Mouse (Mus musculus) midbrain, embryonic 13.5 days (tissue): ENCODE results near the gene Padi2. TPM values are rescaled to one million over a fixed set of nuclear protein-coding genes. Genes with fewer than 3 reads are reported as not detected.

Experiments
- ATAC-seq: fragments of 200-750 bp; cut with Nextera tagmentation; 2 replicates; pipeline ENCODE4 v1.8.0; 2017; ENCODE audit warnings: mild to moderate bottlenecking, moderate TSS enrichment, moderate library complexity
- H3K27ac ChIP-seq: fragments of 300-500 bp; sonication (generic); 2 replicates; pipeline ENCODE4 v1.5.1; 2015; ENCODE audit warnings: inconsistent platforms, mild to moderate bottlenecking, moderate library complexity
- H3K27me3 ChIP-seq: fragments of 300-500 bp; sonication (generic); 2 replicates; pipeline ENCODE4 v1.6.1; 2015; ENCODE audit warnings: mild to moderate bottlenecking, inconsistent platforms
- H3K36me3 ChIP-seq: fragments of 300-500 bp; sonication (generic); 2 replicates; pipeline ENCODE4 v1.6.1; 2015; ENCODE audit warnings: mild to moderate bottlenecking, inconsistent platforms
- H3K4me1 ChIP-seq: fragments of 300-500 bp; sonication (generic); replicated peaks from 2 replicates; pipeline ENCODE4 v1.6.1; 2015; ENCODE audit warnings: inconsistent platforms
- H3K4me2 ChIP-seq: fragments of 300-500 bp; sonication (generic); replicated peaks from 2 replicates; pipeline ENCODE4 v1.6.1; 2015; ENCODE audit warnings: moderate library complexity, mild to moderate bottlenecking, inconsistent platforms
- H3K4me3 ChIP-seq: fragments of 300-500 bp; sonication (generic); replicated peaks from 2 replicates; pipeline ENCODE4 v1.5.1; 2015; ENCODE audit warnings: mild to moderate bottlenecking, inconsistent platforms
- H3K9ac ChIP-seq: fragments of 300-500 bp; sonication (generic); replicated peaks from 2 replicates; pipeline ENCODE4 v1.6.1; 2015; ENCODE audit warnings: mild to moderate bottlenecking, inconsistent platforms
- H3K9me3 ChIP-seq: fragments of 300-500 bp; sonication (generic); 2 replicates; pipeline ENCODE4 v1.6.1; 2016; ENCODE audit warnings: mild to moderate bottlenecking, inconsistent platforms
- WGBS: fragments of 180-500 bp; shearing (Covaris S2); methylation state at CpG from one replicate; pipeline ENCODE4 v1.1.7; 2015; 5-methylcytosine and 5-hydroxymethylcytosine counted together
- polyA plus RNA-seq: library from polyadenylated mRNA; unstranded; fragments of >200 nt; fragmentation: Nextera tagmentation; extraction: Ambion mirVana; gene quantifications from 2 replicates; pipeline ENCODE4 v1.2.1, GENCODE M21; 2015

The Padi2 gene
- polyA plus RNA-seq, 1 experiment from 2014 or later = 0.93 TPM

DNA sequence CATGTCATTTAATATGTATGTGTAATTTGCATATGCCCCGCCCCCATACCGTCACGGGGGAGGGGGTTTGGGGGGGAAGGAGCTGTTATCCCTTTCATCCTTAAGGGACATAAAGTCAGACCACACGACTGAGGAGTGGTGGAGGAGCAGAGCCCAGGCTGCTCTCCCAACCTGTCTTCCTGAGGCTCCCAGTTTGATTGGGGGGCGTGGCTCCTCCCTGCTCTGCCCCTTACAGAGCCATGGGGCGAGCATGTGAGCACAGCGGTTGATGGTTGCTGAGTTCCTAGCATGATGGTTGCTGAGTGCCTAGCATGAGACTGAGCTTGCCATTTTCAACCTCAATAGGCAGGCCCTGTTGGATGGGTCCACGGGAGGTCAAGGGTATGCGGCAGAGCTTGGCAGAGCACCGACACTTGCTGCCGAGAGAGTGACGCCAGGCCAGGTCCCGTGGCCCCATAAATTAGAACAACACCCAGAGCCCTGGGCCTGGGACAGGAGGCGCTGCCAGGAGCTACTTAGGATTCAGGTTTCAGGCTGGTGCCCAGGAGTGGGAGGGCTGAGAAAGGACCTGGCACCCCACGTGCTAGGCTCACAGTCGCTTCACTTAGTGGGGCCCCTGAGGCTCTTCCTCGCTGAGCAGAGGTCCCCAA, 4.6 kb downstream of the Padi2 start:
- Histone ChIP-seq H3K27ac (no peak overlapping the region), H3K27me3 (peaks cover 30% of the 10 kb centered on the region), H3K9me3 (no peaks in the 10 kb centered on the region), H3K4me3 (no peak overlapping the region), H3K4me1 (peaks cover 17% of the 10 kb centered on the region), H3K36me3 (no peaks in the 10 kb centered on the region), H3K9ac (no peak overlapping the region), H3K4me2 (no peak overlapping the region)
- WGBS = 41% methylated on average over 17 of the region's 17 CpGs
- no peak for ATAC-seq

DNA sequence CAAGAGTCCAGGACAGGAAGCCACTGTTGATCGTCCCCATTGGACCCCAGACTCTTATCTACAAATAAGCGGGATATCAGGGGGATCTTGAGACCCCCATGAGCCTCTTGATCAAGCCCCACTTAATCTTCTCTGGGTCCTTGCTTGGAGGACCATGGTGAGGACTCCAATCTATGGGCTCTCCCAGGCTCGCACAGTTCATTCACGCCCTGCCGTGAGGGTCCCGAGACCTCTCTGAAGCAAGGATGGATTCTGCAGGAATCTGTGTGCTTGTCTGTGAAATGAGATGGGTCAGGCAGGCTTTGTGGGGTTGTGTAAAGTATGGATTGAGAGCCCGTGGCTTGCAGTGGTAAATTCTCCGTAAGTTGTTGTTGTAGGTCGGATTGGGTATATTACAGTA, 5.3 kb downstream of the Padi2 start:
- Histone ChIP-seq H3K4me1 (peaks cover 12% of the 10 kb centered on the region), H3K4me3 (no peak overlapping the region), H3K9ac (no peak overlapping the region), H3K27me3 (peaks cover 25% of the 10 kb centered on the region), H3K4me2 (no peak overlapping the region), H3K27ac (no peak overlapping the region), H3K36me3 (no peaks in the 10 kb centered on the region), H3K9me3 (no peaks in the 10 kb centered on the region)
- ATAC-seq = no peak
- WGBS = 90% methylated on average over 9 of the region's 9 CpGs

DNA sequence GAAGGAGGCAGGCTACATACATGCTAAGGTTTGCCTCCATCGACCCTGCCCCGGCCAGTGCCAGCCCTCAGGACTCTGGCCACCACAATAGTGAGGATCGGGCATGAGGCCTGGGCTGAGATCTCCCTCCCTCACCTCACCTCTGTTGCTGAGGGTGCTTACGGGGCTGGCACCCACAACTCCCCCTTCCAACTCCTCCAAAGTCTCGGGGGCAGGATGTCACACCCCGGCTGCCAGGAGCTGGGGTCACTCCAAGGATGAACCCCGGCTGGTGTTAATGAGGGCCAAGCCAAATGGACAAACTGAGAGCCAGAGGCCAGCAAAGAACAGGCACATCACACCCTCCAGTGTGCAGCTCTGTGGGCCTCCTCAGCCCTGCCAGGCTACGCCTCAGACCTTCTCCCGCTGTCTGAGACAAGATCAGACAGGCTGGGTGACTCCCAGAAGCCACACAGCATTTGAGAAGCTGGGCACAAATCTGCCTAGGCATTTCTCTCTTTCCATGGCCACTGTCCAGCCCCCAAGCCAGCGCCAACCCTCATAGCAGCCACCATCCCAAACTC, 6.2 kb downstream of the Padi2 start:
- no peak overlapping the region for H3K27ac ChIP-seq
- H3K4me2 ChIP-seq = no peak overlapping the region
- no peak overlapping the region for H3K9ac ChIP-seq
- H3K36me3 ChIP-seq = no peaks in the 10 kb centered on the region
- no peaks in the 10 kb centered on the region for H3K9me3 ChIP-seq
- no peak for ATAC-seq
- H3K4me1 ChIP-seq = peaks cover 11% of the 10 kb centered on the region; the same call in 1 of the 2 replicates
- 84% methylated on average over 10 of the region's 10 CpGs for WGBS
- no peak overlapping the region for H3K4me3 ChIP-seq
- H3K27me3 ChIP-seq = peaks cover 15% of the 10 kb centered on the region

DNA sequence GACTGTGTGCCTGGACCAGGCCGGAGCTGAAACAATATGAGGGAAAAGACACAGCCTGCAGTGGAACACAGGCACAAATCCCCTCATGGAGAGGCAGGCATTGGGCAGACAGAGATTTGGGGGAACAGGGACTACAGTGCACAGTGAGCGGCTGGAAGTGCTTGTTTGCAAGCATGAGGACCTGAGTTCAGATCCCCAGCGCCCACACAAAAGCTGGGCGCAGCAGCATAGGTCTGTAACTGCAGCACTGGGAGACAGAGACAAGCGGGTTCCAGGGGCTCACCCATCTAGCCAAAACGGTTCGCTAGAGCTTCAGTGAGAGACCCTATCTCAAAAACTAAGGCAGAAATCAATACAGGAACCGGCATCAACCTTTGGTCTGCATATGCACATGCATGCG, 7.4 kb downstream of the Padi2 start:
- H3K36me3 ChIP-seq = no peaks in the 10 kb centered on the region
- H3K27ac ChIP-seq = no peak overlapping the region
- H3K27me3 ChIP-seq = peaks cover 3% of the 10 kb centered on the region; the same call in 1 of the 2 replicates
- H3K9me3 ChIP-seq = no peaks in the 10 kb centered on the region
- H3K4me1 ChIP-seq = peaks cover 11% of the 10 kb centered on the region; the same call in 1 of the 2 replicates
- H3K4me2 ChIP-seq = no peak overlapping the region
- WGBS = 91% methylated on average over 9 of the region's 9 CpGs
- H3K9ac ChIP-seq = no peak overlapping the region
- no peak for ATAC-seq
- H3K4me3 ChIP-seq = no peak overlapping the region

GRCm38 (mm10) chr4:140914731-140915131, 8.6 kb downstream of the Padi2 start:
- Histone ChIP-seq H3K4me1 (peaks cover 11% of the 10 kb centered on the region; the same call in 1 of the 2 replicates), H3K27me3 (0 out of 2 replicates have a peak, but pooled peaks cover 2% of the 10 kb centered on the region), H3K9ac (no peak overlapping the region), H3K9me3 (no peaks in the 10 kb centered on the region), H3K27ac (no peak overlapping the region), H3K36me3 (no peaks in the 10 kb centered on the region), H3K4me2 (no peak overlapping the region), H3K4me3 (no peak overlapping the region)
- no peak for ATAC-seq
- WGBS = 44% methylated on average over 6 of the region's 6 CpGs

DNA sequence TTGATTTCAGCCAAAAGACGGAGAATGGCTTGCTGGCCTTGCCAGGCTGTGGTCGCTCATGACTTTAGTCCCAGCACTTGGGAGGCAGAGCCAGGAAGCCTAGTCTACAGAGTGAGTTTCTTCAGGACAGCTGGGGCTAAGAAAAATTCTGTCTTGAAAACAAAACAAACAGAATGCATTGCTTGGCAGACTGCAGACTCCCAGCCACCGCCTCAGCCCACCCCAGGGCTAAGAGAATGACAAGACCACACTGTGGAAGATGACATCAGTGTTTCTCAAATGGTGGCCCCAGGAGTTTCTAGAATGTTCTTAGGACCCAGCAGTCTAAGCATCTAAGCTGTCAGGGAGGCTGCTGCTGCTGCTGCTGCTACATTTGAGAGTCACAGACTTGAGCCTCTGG, 9.1 kb downstream of the Padi2 start:
- Histone ChIP-seq H3K4me2 (no peak overlapping the region), H3K4me3 (no peak overlapping the region), H3K9ac (no peak overlapping the region), H3K4me1 (peaks cover 11% of the 10 kb centered on the region; the same call in 1 of the 2 replicates), H3K9me3 (no peaks in the 10 kb centered on the region), H3K27me3 (0 out of 2 replicates have a peak, but pooled peaks cover 3% of the 10 kb centered on the region), H3K36me3 (no peaks in the 10 kb centered on the region), H3K27ac (no peak overlapping the region)
- WGBS = 81% methylated on average over 3 of the region's 3 CpGs
- ATAC-seq = no peak

GRCm38 (mm10) chr4:140916296-140916695, 10.2 kb downstream of the Padi2 start:
- ATAC-seq = no peak
- Histone ChIP-seq H3K9ac (no peak overlapping the region), H3K27ac (no peak overlapping the region), H3K4me3 (no peak overlapping the region), H3K27me3 (0 out of 2 replicates have a peak, but pooled peaks cover 7% of the 10 kb centered on the region), H3K4me1 (peaks cover 6% of the 10 kb centered on the region; the same call in 1 of the 2 replicates), H3K4me2 (no peak overlapping the region), H3K9me3 (no peaks in the 10 kb centered on the region), H3K36me3 (no peaks in the 10 kb centered on the region)
- 88% methylated on average over 5 of the region's 5 CpGs for WGBS

GRCm38 (mm10) chr4:140917451-140917850, 11.3 kb downstream of the Padi2 start:
- Histone ChIP-seq H3K27me3 (peaks cover 7% of the 10 kb centered on the region; the same call in 1 of the 2 replicates), H3K27ac (no peak overlapping the region), H3K4me3 (no peak overlapping the region), H3K36me3 (no peaks in the 10 kb centered on the region), H3K4me1 (peaks cover 6% of the 10 kb centered on the region; the same call in 1 of the 2 replicates), H3K9ac (no peak overlapping the region), H3K4me2 (no peak overlapping the region), H3K9me3 (no peaks in the 10 kb centered on the region)
- whole genome bisulfite sequencing = 86% methylated on average over 9 of the region's 9 CpGs
- no peak for ATAC-seq

DNA sequence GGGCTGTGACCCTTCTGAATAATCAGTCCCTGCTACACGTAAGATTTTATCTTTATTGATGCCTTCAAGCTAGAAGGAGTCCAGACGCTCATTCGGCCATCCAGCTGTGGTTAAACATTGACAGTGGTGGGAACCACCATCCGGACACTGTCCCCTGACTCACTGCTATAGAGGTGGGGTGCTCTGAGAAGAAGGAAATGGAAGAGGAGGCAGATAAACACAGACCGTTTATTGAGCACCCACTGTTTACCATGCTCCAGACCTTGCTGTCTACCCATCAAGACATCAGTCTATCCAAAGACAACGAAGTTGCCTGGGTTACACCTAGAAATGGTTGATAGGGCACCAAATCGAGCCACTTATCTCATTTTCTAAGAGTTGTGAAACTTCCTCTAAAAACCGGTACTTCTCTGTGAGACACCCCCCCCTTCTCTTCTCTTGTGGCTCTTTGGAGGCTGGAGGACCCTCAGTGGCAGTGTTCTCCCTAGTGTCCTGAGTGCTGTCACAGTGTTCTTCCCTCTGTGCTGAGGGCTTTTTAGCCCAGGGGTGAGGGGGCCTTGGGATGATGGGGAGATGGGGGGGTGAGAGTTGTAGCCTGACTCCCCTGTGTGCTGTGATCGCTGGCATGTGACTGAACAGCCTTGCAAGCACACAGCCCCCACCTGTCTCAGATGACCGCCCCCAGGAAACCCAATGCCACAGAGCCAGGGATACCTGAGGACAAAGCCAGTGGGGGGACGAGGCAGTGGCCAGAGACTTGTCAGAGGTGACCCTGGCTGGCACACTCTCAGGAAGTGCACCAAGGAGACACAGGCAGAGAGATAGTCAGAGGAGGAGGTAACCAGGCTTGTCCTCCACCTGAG, 14.1 kb downstream of the Padi2 start:
- no peak overlapping the region for H3K9ac ChIP-seq
- ATAC-seq = no peak
- peaks cover 7% of the 10 kb centered on the region; the same call in 1 of the 2 replicates for H3K27me3 ChIP-seq
- H3K4me1 ChIP-seq = no peaks in the 10 kb centered on the region
- 74% methylated on average over 11 of the region's 11 CpGs for WGBS
- H3K4me3 ChIP-seq = no peak overlapping the region
- no peaks in the 10 kb centered on the region for H3K9me3 ChIP-seq
- H3K4me2 ChIP-seq = no peak overlapping the region
- H3K27ac ChIP-seq = no peak overlapping the region
- no peaks in the 10 kb centered on the region for H3K36me3 ChIP-seq

DNA sequence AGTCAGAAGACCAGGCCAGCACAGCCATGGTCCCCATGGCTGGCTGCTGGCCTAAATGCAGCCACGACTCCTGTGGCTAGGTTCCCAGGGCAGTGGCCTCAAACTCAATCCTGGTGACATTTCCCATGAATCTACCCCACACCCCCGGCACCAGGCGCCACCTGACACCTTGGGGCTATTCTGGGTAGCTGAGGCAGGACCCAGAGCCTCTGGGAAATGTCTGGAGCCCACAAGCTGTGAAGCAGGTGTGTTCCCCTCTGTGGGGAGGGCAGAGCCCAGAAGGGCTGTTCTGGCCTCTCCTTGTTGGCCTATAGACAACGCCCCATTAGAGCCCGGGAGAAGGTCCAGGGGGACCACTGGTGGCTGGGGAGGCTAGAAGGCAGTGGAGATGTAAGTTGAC, 16.4 kb downstream of the Padi2 start:
- Histone ChIP-seq H3K4me1 (no peaks in the 10 kb centered on the region), H3K4me3 (no peak overlapping the region), H3K36me3 (no peaks in the 10 kb centered on the region), H3K9me3 (no peaks in the 10 kb centered on the region), H3K9ac (no peak overlapping the region), H3K27ac (no peak overlapping the region), H3K27me3 (peaks cover 7% of the 10 kb centered on the region; the same call in 1 of the 2 replicates), H3K4me2 (no peak overlapping the region)
- ATAC-seq = no peak
- 85% methylated on average over 5 of the region's 5 CpGs for WGBS

DNA sequence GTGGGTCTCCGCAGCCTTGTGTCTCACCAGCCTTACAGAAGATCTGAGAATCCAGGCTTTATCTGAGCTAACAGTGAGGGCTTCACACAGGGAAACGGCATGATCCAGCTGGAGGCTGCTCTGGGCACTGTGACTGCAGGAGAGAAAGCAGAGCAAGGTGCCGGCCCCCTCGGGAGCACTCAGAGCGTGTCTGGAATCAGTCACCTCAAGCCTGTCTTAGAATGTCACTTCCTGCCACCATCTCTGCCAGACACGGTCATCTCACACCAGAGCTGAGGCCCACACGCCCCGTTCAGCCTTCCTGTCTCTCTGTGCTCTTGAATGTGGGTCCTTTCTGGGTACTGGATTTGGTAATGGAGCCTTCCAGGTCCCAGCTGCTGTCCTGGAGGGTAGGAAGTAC, 19.5 kb downstream of the Padi2 start:
- no peak overlapping the region for H3K4me3 ChIP-seq
- 0 out of 2 replicates have a peak, but pooled peaks cover 1% of the 10 kb centered on the region for H3K4me1 ChIP-seq
- H3K4me2 ChIP-seq = no peak overlapping the region
- ATAC-seq = no peak
- H3K9me3 ChIP-seq = no peaks in the 10 kb centered on the region
- H3K27ac ChIP-seq = no peak overlapping the region
- WGBS = 89% methylated on average over 8 of the region's 8 CpGs
- peaks cover 2% of the 10 kb centered on the region; the same call in 1 of the 2 replicates for H3K27me3 ChIP-seq
- no peak overlapping the region for H3K9ac ChIP-seq
- H3K36me3 ChIP-seq = no peaks in the 10 kb centered on the region

DNA sequence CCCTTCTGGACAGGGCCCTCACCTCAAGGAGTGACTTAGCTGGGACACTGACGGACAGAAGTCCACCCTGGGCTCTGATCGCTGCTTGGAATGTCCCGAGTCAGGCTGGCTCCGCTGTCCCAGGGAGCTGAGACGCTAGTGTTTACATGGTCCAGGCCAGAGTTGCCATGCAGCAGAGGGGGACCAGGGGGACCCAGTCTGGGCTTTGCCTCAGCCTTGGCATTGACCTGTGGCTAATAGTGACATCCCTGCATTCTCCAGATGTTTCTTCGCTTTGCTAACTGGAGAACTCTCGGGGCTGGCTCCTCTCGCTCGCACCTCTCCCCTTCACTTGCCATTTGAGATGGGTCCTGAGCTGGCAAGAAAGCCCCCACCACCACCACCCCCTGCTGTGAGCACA, 22.2 kb downstream of the Padi2 start:
- Histone ChIP-seq H3K36me3 (no peaks in the 10 kb centered on the region), H3K27me3 (no peaks in the 10 kb centered on the region), H3K9me3 (no peaks in the 10 kb centered on the region), H3K27ac (no peak overlapping the region), H3K4me3 (no peak overlapping the region), H3K4me1 (peaks cover 8% of the 10 kb centered on the region; the same call in 1 of the 2 replicates), H3K4me2 (no peak overlapping the region), H3K9ac (no peak overlapping the region)
- 89% methylated on average over 9 of the region's 9 CpGs for WGBS
- ATAC-seq = no peak
